Mouse (Mus musculus) CH12F3 (cell line): Measurements from ENCODE around the gene Gm45711.

Experiments
- in situ Hi-C: fragments of 300-500 bp; cut with MboI; formaldehyde crosslinking; loops from 2 replicates; pipeline ENCODE4 v1.14.3; 2020; ENCODE audit warnings: low sequenced_read_pairs

Gm45711 gene

GRCm38 (mm10) chr8:104247054-104247907, 62.6 kb downstream of the Gm45711 start:
- in situ Hi-C loops = no loop called here

- in situ Hi-C loops = no loop called here
These were observed 63.3 kb downstream of the Gm45711 start for GRCm38 (mm10) chr8:104246621-104247020.

- in situ Hi-C loops = no loop called here
These were observed 67.7 kb downstream of the Gm45711 start for GRCm38 (mm10) chr8:104242038-104242644.

GRCm38 (mm10) chr8:104239418-104239861, 70.4 kb downstream of the Gm45711 start:
- in situ Hi-C loops = no loop called here

- in situ Hi-C loops = no loop called here
These were observed 75.3 kb downstream of the Gm45711 start for GRCm38 (mm10) chr8:104234573-104234972.

- in situ Hi-C loops = no loop called here
These were observed 77.0 kb downstream of the Gm45711 start for GRCm38 (mm10) chr8:104232919-104233318.

- in situ Hi-C loops = no loop called here
These were observed 77.8 kb downstream of the Gm45711 start for GRCm38 (mm10) chr8:104232039-104232438.
